Comparison of ENCODE assay signal across 13 mouse cellular contexts in the genomic region with DNA sequence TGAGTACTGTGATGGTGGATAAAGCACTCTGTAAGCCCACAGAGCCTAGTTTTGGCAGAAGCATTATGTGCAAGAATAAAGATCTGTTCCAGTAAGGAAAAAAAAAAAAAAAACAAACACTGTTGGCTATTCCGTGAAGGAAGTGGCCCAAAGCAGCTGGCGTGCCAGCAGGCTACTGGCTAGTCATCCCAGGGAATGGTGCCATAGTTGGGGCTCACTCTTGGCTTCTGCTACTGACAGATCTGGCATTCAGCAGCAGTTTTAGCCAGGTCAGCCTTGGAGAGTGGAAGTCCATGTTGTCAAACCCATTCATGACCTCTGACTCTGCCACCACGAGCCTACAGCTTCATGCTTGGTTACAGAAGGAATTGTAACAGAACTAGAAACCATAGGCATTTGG. TPM values are rescaled to one million over a fixed set of nuclear protein-coding genes. Genes with fewer than 3 reads are reported as not detected.
DNase-seq lines count a peak whose midpoint lies in the region; ATAC-seq lines count a peak whose summit lies in the region.
"Had no signal": no experiment of that assay in that cellular context is flagged by ENCODE, and none has a peak within 500 bp of the region (broad histone marks: within the 10 kb centered on the region; RNA-seq: fewer than 3 reads in every experiment).

No protein-coding gene starts in this region.

- WGBS in hindbrain, embryonic 16.5 days = 83% methylated on average over 3 of the region's 3 CpGs
- WGBS in hindbrain, embryonic 11.5 days = 97% methylated on average over 3 of the region's 3 CpGs

- H3K4me2 ChIP-seq in hindbrain, embryonic 16.5 days (ENCODE audit: low read length) = no peak overlapping the region
- H3K4me2 ChIP-seq in hindbrain, embryonic 11.5 days (replicated peaks; ENCODE audit: low read depth, low read length) = no peak overlapping the region
- H3K4me2 ChIP-seq: liver, embryonic 13.5 days had no signal

- DNase-seq in hindbrain, embryonic 11.5 days (ENCODE audit: low spot score) = no peak
- peak; percentile 40 for DNase-seq in 3T3-L1 (ENCODE audit: low read depth, low spot score)
- peak; percentile 98 for DNase-seq in brain, adult 2 months (ENCODE audit: low read depth, low spot score)
- peak; percentile 94 for DNase-seq in fibroblast of lung, adult 2 months (ENCODE audit: low read depth)
- DNase-seq in urinary bladder, postnatal 14 days (ENCODE audit: low spot score) = no peak
- DNase-seq: kidney, postnatal 10 days; liver, embryonic 13.5 days; thymus, postnatal 36 days had no signal

- no peak overlapping the region for H3K27ac ChIP-seq in hindbrain, embryonic 16.5 days (ENCODE audit: low read depth, low read length)
- no peak overlapping the region for H3K27ac ChIP-seq in hindbrain, embryonic 11.5 days (ENCODE audit: low read depth, low read length)
- H3K27ac ChIP-seq: liver, embryonic 13.5 days had no signal

- H3K4me1 ChIP-seq in hindbrain, embryonic 16.5 days (ENCODE audit: control insufficient read depth, insufficient read depth, low read depth, low read length) = no peaks in the 10 kb centered on the region
- no peaks in the 10 kb centered on the region for H3K4me1 ChIP-seq in hindbrain, embryonic 11.5 days (replicated peaks; ENCODE audit: control insufficient read depth, insufficient read depth, low read length)

- H3K9ac ChIP-seq in hindbrain, embryonic 16.5 days (ENCODE audit: low read depth, low read length) = no peak overlapping the region
- no peak overlapping the region for H3K9ac ChIP-seq in hindbrain, embryonic 11.5 days (ENCODE audit: low read depth, low read length)
- H3K9ac ChIP-seq: liver, embryonic 13.5 days had no signal

- peaks cover 6% of the 10 kb centered on the region for H3K36me3 ChIP-seq in hindbrain, embryonic 16.5 days (ENCODE audit: control insufficient read depth, insufficient read depth, low read length)
- H3K36me3 ChIP-seq in hindbrain, embryonic 11.5 days (ENCODE audit: control insufficient read depth, insufficient read depth, low read length) = no peaks in the 10 kb centered on the region

- no peaks in the 10 kb centered on the region for H3K9me3 ChIP-seq in hindbrain, embryonic 16.5 days (ENCODE audit: control insufficient read depth, low read length)
- H3K9me3 ChIP-seq in hindbrain, embryonic 11.5 days (ENCODE audit: control insufficient read depth, low read length) = no peaks in the 10 kb centered on the region
- H3K9me3 ChIP-seq: liver, embryonic 13.5 days had no signal

- ATAC-seq in hindbrain, embryonic 16.5 days = 0 out of 2 replicates have a peak, but pooled peaks have one; percentile 25
- no peak for ATAC-seq in hindbrain, embryonic 11.5 days (ENCODE audit: low FRiP score)
- no peak for ATAC-seq in monocyte, adult 5-6 weeks (replicated peaks; ENCODE audit: insufficient number of reproducible peaks, low FRiP score, low TSS enrichment, poor library complexity, severe bottlenecking)
- no peak for ATAC-seq in megakaryocyte progenitor cell, adult 5-6 weeks (replicated peaks; ENCODE audit: poor library complexity)

- H3K4me3 ChIP-seq in hindbrain, embryonic 16.5 days (ENCODE audit: low read length) = no peak overlapping the region
- no peak overlapping the region for H3K4me3 ChIP-seq in hindbrain, embryonic 11.5 days (ENCODE audit: low read depth, low read length)
- H3K4me3 ChIP-seq: liver, embryonic 13.5 days had no signal

- no peaks in the 10 kb centered on the region for H3K27me3 ChIP-seq in hindbrain, embryonic 16.5 days (replicated peaks; ENCODE audit: control insufficient read depth, insufficient read depth, low read length)
- no peaks in the 10 kb centered on the region for H3K27me3 ChIP-seq in hindbrain, embryonic 11.5 days (ENCODE audit: control insufficient read depth, insufficient read depth, low read length)
- H3K27me3 ChIP-seq: liver, embryonic 13.5 days had no signal

RNA-seq across cellular contexts. Expression of gene Rp9, which starts 7.6 kb away (rescaled TPM):
- polyA plus RNA-seq in hindbrain, embryonic 16.5 days (2015; fragmentation: Nextera tagmentation; extraction: Ambion mirVana) = 65.2 and 68.3 TPM in 2 replicates
- 53.9 and 56.0 TPM in 2 replicates for polyA plus RNA-seq in hindbrain, embryonic 11.5 days (2014; fragmentation: Nextera tagmentation; extraction: Ambion mirVana)
- total RNA-seq in monocyte, adult 5-6 weeks (2017) = 99.7 to 169 TPM (median 157 TPM) in 3 replicates
- 129 and 142 TPM in 2 replicates for total RNA-seq in megakaryocyte progenitor cell, adult 5-6 weeks (2015)
- total RNA-seq in megakaryocyte progenitor cell, adult 5-6 weeks (2017) = 178 and 208 TPM in 2 replicates

RNA-seq across cellular contexts. Expression of gene Gm17545, which starts 7.9 kb away (rescaled TPM):
- not detected in 2 replicates for polyA plus RNA-seq in hindbrain, embryonic 16.5 days (2015; fragmentation: Nextera tagmentation; extraction: Ambion mirVana)
- polyA plus RNA-seq in hindbrain, embryonic 11.5 days (2014; fragmentation: Nextera tagmentation; extraction: Ambion mirVana) = not detected in 2 replicates
- not detected in 3 replicates for total RNA-seq in monocyte, adult 5-6 weeks (2017)
- not detected in 2 replicates for total RNA-seq in megakaryocyte progenitor cell, adult 5-6 weeks (2015)
- total RNA-seq in megakaryocyte progenitor cell, adult 5-6 weeks (2017) = not detected in 2 replicates
- total RNA-seq: heart, postnatal 14 days had no signal
- polyA plus RNA-seq: frontal cortex, adult 2 months; liver, embryonic 13.5 days had no signal

RNA-seq across cellular contexts. Expression of gene Bbs9, which starts 13.6 kb away (rescaled TPM):
- 18.3 and 18.8 TPM in 2 replicates for polyA plus RNA-seq in hindbrain, embryonic 16.5 days (2015; fragmentation: Nextera tagmentation; extraction: Ambion mirVana)
- 16.9 and 17.7 TPM in 2 replicates for polyA plus RNA-seq in hindbrain, embryonic 11.5 days (2014; fragmentation: Nextera tagmentation; extraction: Ambion mirVana)
- total RNA-seq in monocyte, adult 5-6 weeks (2017) = 8.6 to 16.6 TPM (median 15.6 TPM) in 3 replicates
- 16.9 and 20.8 TPM in 2 replicates for total RNA-seq in megakaryocyte progenitor cell, adult 5-6 weeks (2015)
- total RNA-seq in megakaryocyte progenitor cell, adult 5-6 weeks (2017) = 18.9 and 21.3 TPM in 2 replicates

RNA-seq across cellular contexts. Expression of gene 9530077C05Rik, which starts 50.6 kb away (rescaled TPM):
- 16.0 and 19.3 TPM in 2 replicates for polyA plus RNA-seq in hindbrain, embryonic 16.5 days (2015; fragmentation: Nextera tagmentation; extraction: Ambion mirVana)
- polyA plus RNA-seq in hindbrain, embryonic 11.5 days (2014; fragmentation: Nextera tagmentation; extraction: Ambion mirVana) = 9.3 and 9.8 TPM in 2 replicates
- 0.97 TPM in 1 of 3 replicates, not detected in the others for total RNA-seq in monocyte, adult 5-6 weeks (2017)
- total RNA-seq in megakaryocyte progenitor cell, adult 5-6 weeks (2015) = 2.1 and 2.5 TPM in 2 replicates
- total RNA-seq in megakaryocyte progenitor cell, adult 5-6 weeks (2017) = 2.2 and 5.4 TPM in 2 replicates

Comparison
In these comparisons a context has a peak if more than half of its experiments do, and no peak if none do; other contexts are left out.
1. DNase-seq: peak in 3T3-L1 (single experiment), brain, adult 2 months (single experiment) and fibroblast of lung, adult 2 months (single experiment); none in hindbrain, embryonic 11.5 days (single experiment) and urinary bladder, postnatal 14 days (single experiment).